ENCODE assay signal across 9 mouse cellular contexts in genomic region chr7:138910193-138910562, GRCm38 (mm10). TPM values are rescaled to one million over a fixed set of nuclear protein-coding genes. Genes with fewer than 3 reads are reported as not detected.
DNase-seq lines count a peak whose midpoint lies in the region; ATAC-seq and TF ChIP-seq lines count a peak whose summit lies in the region.
"Had no signal": no experiment of that assay in that cellular context is flagged by ENCODE, and none has a peak within 500 bp of the region (broad histone marks: within the 10 kb centered on the region; RNA-seq: fewer than 3 reads in every experiment).

No protein-coding gene starts in this region.

- no peak for TF ChIP-seq EP300 in ES-Bruce4 (IDR thresholded peaks at IDR 0.05; ENCODE audit: insufficient read depth, low read depth, low read length)

- H3K4me3 ChIP-seq in heart, embryonic 12.5 days = peak overlapping the region; percentile 90
- peak overlapping the region; percentile 74 for H3K4me3 ChIP-seq in ES-Bruce4 (ENCODE audit: low read depth, low read length)
- peak overlapping the region; percentile 81 for H3K4me3 ChIP-seq in forebrain, embryonic 14.5 days (ENCODE audit: low read depth, low read length)
- peak overlapping the region; percentile 78 for H3K4me3 ChIP-seq in liver, embryonic 15.5 days (replicated peaks)

- H3K27ac ChIP-seq in heart, embryonic 12.5 days (ENCODE audit: poor library complexity, severe bottlenecking) = peak overlapping the region; percentile 87
- H3K27ac ChIP-seq in ES-Bruce4 (ENCODE audit: insufficient read depth, low read length) = peak overlapping the region; percentile 41; the same call in 1 of the 2 replicates
- no peak overlapping the region for H3K27ac ChIP-seq in forebrain, embryonic 14.5 days (ENCODE audit: low read depth, low read length)
- H3K27ac ChIP-seq in liver, embryonic 15.5 days (replicated peaks) = peak overlapping the region; percentile 87

- no peak for TF ChIP-seq CTCF in ES-Bruce4 (IDR thresholded peaks at IDR 0.05; ENCODE audit: low read depth, low read length)

- H3K4me2 ChIP-seq in heart, embryonic 12.5 days = peak overlapping the region; percentile 72
- peak overlapping the region; percentile 59 for H3K4me2 ChIP-seq in forebrain, embryonic 14.5 days (ENCODE audit: low read length)
- peak overlapping the region; percentile 93 for H3K4me2 ChIP-seq in liver, embryonic 15.5 days

- no peaks in the 10 kb centered on the region for H3K9me3 ChIP-seq in heart, embryonic 12.5 days (replicated peaks)
- H3K9me3 ChIP-seq in ES-Bruce4 (replicated peaks; ENCODE audit: control insufficient read depth, insufficient read depth, low read length, poor library complexity, severe bottlenecking) = no peaks in the 10 kb centered on the region
- no peaks in the 10 kb centered on the region for H3K9me3 ChIP-seq in forebrain, embryonic 14.5 days (replicated peaks; ENCODE audit: control insufficient read depth, low read length)
- no peaks in the 10 kb centered on the region for H3K9me3 ChIP-seq in liver, embryonic 15.5 days (replicated peaks)

- H3K4me1 ChIP-seq in heart, embryonic 12.5 days (replicated peaks) = peaks cover 36% of the 10 kb centered on the region
- H3K4me1 ChIP-seq in ES-Bruce4 (ENCODE audit: control insufficient read depth, insufficient read depth, low read length) = peaks cover 3% of the 10 kb centered on the region
- H3K4me1 ChIP-seq in forebrain, embryonic 14.5 days (ENCODE audit: control insufficient read depth, insufficient read depth, low read length) = peaks cover 11% of the 10 kb centered on the region; the same call in 1 of the 2 replicates
- H3K4me1 ChIP-seq in liver, embryonic 15.5 days (replicated peaks) = peaks cover 56% of the 10 kb centered on the region

- no peaks in the 10 kb centered on the region for H3K36me3 ChIP-seq in heart, embryonic 12.5 days
- no peaks in the 10 kb centered on the region for H3K36me3 ChIP-seq in ES-Bruce4 (ENCODE audit: control insufficient read depth, insufficient read depth, low read length, poor library complexity, severe bottlenecking)
- no peaks in the 10 kb centered on the region for H3K36me3 ChIP-seq in forebrain, embryonic 14.5 days (ENCODE audit: control insufficient read depth, insufficient read depth, low read length)
- H3K36me3 ChIP-seq in liver, embryonic 15.5 days (replicated peaks) = no peaks in the 10 kb centered on the region

- no peak for DNase-seq in heart, adult 18-20 months
- DNase-seq in forebrain, embryonic 14.5 days (ENCODE audit: low spot score) = no peak
- no peak for DNase-seq in thymus, postnatal 0 days (ENCODE audit: low spot score)
- no peak for DNase-seq in urinary bladder, postnatal 14 days (ENCODE audit: low spot score)
- DNase-seq in testis, postnatal 10 days (ENCODE audit: low spot score) = no peak

- H3K9ac ChIP-seq in heart, embryonic 12.5 days = peak overlapping the region; percentile 97
- H3K9ac ChIP-seq in ES-Bruce4 (ENCODE audit: low read depth, poor library complexity, severe bottlenecking) = peak overlapping the region; percentile 18; the same call in 1 of the 2 replicates
- peak overlapping the region; percentile 80 for H3K9ac ChIP-seq in forebrain, embryonic 14.5 days (ENCODE audit: low read length)
- H3K9ac ChIP-seq in liver, embryonic 15.5 days = peak overlapping the region; percentile 53

- no peaks in the 10 kb centered on the region for H3K27me3 ChIP-seq in heart, embryonic 12.5 days (replicated peaks)
- H3K27me3 ChIP-seq in ES-Bruce4 (ENCODE audit: control insufficient read depth, insufficient read depth, low read length, poor library complexity, severe bottlenecking) = no peaks in the 10 kb centered on the region
- no peaks in the 10 kb centered on the region; the same call in 1 of the 2 replicates for H3K27me3 ChIP-seq in forebrain, embryonic 14.5 days (replicated peaks; ENCODE audit: control insufficient read depth, insufficient read depth, low read length)
- H3K27me3 ChIP-seq in liver, embryonic 15.5 days = no peaks in the 10 kb centered on the region

- ATAC-seq in heart, embryonic 12.5 days (ENCODE audit: insufficient number of reproducible peaks, low FRiP score) = no peak
- ATAC-seq in forebrain, embryonic 14.5 days = no peak
- ATAC-seq in liver, embryonic 15.5 days (ENCODE audit: insufficient read depth) = no peak

- no peak for TF ChIP-seq POLR2A in ES-Bruce4 (IDR thresholded peaks at IDR 0.05; ENCODE audit: insufficient read depth, low read length)

- 25% methylated on average over 7 of the region's 7 CpGs for WGBS in heart, embryonic 12.5 days
- 24% methylated on average over 7 of the region's 7 CpGs for WGBS in forebrain, embryonic 14.5 days
- 23% methylated on average over 7 of the region's 7 CpGs for WGBS in liver, embryonic 15.5 days (ENCODE audit: insufficient replicate concordance)

RNA-seq across cellular contexts. Expression of gene Bnip3, which starts 0.9 kb away (rescaled TPM):
- 310 and 311 TPM in 2 replicates for polyA plus RNA-seq in heart, embryonic 12.5 days (2016; fragmentation: Nextera tagmentation; extraction: Ambion mirVana)
- 100 to 1,000 TPM; 243 to 325 TPM for total RNA-seq in heart, adult 18-20 months (2021)
- 70.8 and 73.7 TPM in 2 replicates for polyA plus RNA-seq in ES-Bruce4 (2011; ENCODE audit: insufficient read depth, insufficient read length, low read depth, missing spikeins)
- 84.9 and 89.1 TPM in 2 replicates for polyA plus RNA-seq in forebrain, embryonic 14.5 days (2014; fragmentation: Nextera tagmentation; extraction: Ambion mirVana)
- 119 and 126 TPM in 2 replicates for polyA plus RNA-seq in liver, embryonic 15.5 days (2015; fragmentation: Nextera tagmentation; extraction: Ambion mirVana)
- 41.4 and 42.5 TPM in 2 replicates for polyA plus RNA-seq in thymus, postnatal 0 days (2015; fragmentation: Nextera tagmentation; extraction: Ambion mirVana)

RNA-seq across cellular contexts. Expression of gene Jakmip3, which starts 30.4 kb away (rescaled TPM):
- polyA plus RNA-seq in heart, embryonic 12.5 days (2016; fragmentation: Nextera tagmentation; extraction: Ambion mirVana) = 0.05 and 0.09 TPM in 2 replicates
- under 1 TPM in 1 of 2 experiments, not detected in 1; 0.31 TPM for total RNA-seq in heart, adult 18-20 months (2021)
- polyA plus RNA-seq in ES-Bruce4 (2011; ENCODE audit: insufficient read depth, insufficient read length, low read depth, missing spikeins) = not detected in 2 replicates
- 2.4 and 4.9 TPM in 2 replicates for polyA plus RNA-seq in forebrain, embryonic 14.5 days (2014; fragmentation: Nextera tagmentation; extraction: Ambion mirVana)
- not detected in 2 replicates for polyA plus RNA-seq in liver, embryonic 15.5 days (2015; fragmentation: Nextera tagmentation; extraction: Ambion mirVana)
- not detected in 2 replicates for polyA plus RNA-seq in thymus, postnatal 0 days (2015; fragmentation: Nextera tagmentation; extraction: Ambion mirVana)
- total RNA-seq: common myeloid progenitor, adult 5-6 weeks had no signal

Comparison
In these comparisons a context has a peak if more than half of its experiments do, and no peak if none do; other contexts are left out.
1. H3K9ac ChIP-seq: peak in every context shown above with its lines; median percentile 97 in heart, embryonic 12.5 days; 80 in forebrain, embryonic 14.5 days; 53 in liver, embryonic 15.5 days; 18 in ES-Bruce4.